9 mouse cellular contexts compared by ENCODE assay signal in the genomic region with DNA sequence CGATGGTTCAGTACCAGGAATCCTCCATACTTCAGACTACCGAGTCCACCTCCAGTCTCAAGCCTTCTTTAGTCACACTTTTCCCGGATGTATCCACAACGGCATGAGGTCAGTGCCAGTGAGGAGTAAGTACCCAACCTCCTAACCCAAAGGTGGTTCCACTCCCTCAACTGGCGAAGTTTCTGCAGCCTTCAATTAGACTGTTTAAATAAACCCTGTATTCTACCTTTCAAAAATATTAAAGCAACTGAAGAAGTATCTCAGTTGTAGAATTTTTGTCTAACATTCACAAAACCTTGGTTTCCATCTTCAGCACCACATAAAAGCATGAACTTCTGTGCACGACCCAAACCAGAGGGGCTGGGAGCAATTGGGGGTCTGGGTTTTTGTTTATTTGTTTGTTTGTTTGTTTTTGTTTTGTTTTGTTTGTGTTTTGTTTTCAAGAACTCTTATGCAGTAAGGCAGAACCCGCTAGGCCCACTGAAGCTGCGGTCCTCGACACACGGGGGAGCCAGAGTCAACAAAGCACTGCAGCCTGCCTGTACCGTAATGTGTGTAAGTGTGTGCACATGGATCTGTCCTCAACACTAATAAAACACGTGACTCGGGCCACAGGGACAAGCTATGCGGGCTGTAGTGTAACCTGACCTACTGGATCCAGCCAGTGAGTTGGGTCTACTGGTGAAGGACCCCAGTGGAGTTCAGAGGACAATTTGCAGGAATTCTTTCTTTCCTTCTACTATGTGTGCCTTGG. TPM values are rescaled to one million over a fixed set of nuclear protein-coding genes. Genes with fewer than 3 reads are reported as not detected.
DNase-seq lines count a peak whose midpoint lies in the region; ATAC-seq lines count a peak whose summit lies in the region.
"Had no signal": no experiment of that assay in that cellular context is flagged by ENCODE, and none has a peak within 500 bp of the region (broad histone marks: within the 10 kb centered on the region; RNA-seq: fewer than 3 reads in every experiment).

No protein-coding gene starts in this region.

- no peaks in the 10 kb centered on the region for H3K9me3 ChIP-seq in forebrain, embryonic 10.5 days
- no peaks in the 10 kb centered on the region for H3K9me3 ChIP-seq in heart, embryonic 15.5 days (replicated peaks)
- H3K9me3 ChIP-seq in liver, embryonic 13.5 days (replicated peaks): no peaks in the 10 kb centered on the region
- no peaks in the 10 kb centered on the region for H3K9me3 ChIP-seq in stomach, embryonic 15.5 days
- H3K9me3 ChIP-seq: limb, embryonic 15.5 days had no signal

- no peaks in the 10 kb centered on the region for H3K36me3 ChIP-seq in forebrain, embryonic 10.5 days (replicated peaks)
- no peaks in the 10 kb centered on the region for H3K36me3 ChIP-seq in heart, embryonic 15.5 days
- no peaks in the 10 kb centered on the region for H3K36me3 ChIP-seq in liver, embryonic 13.5 days
- H3K36me3 ChIP-seq in stomach, embryonic 15.5 days: no peaks in the 10 kb centered on the region
- H3K36me3 ChIP-seq: limb, embryonic 15.5 days had no signal

- no peak overlapping the region for H3K9ac ChIP-seq in heart, embryonic 15.5 days
- H3K9ac ChIP-seq in liver, embryonic 13.5 days: no peak overlapping the region
- no peak overlapping the region for H3K9ac ChIP-seq in stomach, embryonic 15.5 days
- H3K9ac ChIP-seq: limb, embryonic 15.5 days had no signal

- WGBS in forebrain, embryonic 10.5 days: 26% methylated on average over 14 of the region's 14 CpGs
- WGBS in heart, embryonic 15.5 days: 21% methylated on average over 14 of the region's 14 CpGs
- WGBS in liver, embryonic 13.5 days (ENCODE audit: insufficient replicate concordance): 22% methylated on average over 14 of the region's 14 CpGs
- 24% methylated on average over 14 of the region's 14 CpGs for WGBS in stomach, embryonic 15.5 days

- peak; percentile 65 to 76 for DNase-seq in CD8-positive naive resting alpha-beta T cell, adult 2 months (ENCODE audit: low read depth in 2 of 2, low spot score in 2 of 2)
- DNase-seq in c-Kit-negative CD71-positive TER-119-positive erythroid progenitor cells, embryonic 14.5 days (ENCODE audit: low read depth, low spot score): peak; percentile 58
- peak; percentile 74 for DNase-seq in forebrain, embryonic 10.5 days (ENCODE audit: extremely low spot score, low spot score)
- peak; percentile 89 for DNase-seq in kidney, postnatal 14 days
- peak; percentile 69 for DNase-seq in liver, embryonic 13.5 days
- peak; percentile 69 for DNase-seq in neural tube, embryonic 10.5 days (ENCODE audit: extremely low spot score, low spot score)

- peak overlapping the region; percentile 4; the same call in 1 of the 2 replicates for H3K27ac ChIP-seq in forebrain, embryonic 10.5 days
- no peak overlapping the region for H3K27ac ChIP-seq in heart, embryonic 15.5 days
- H3K27ac ChIP-seq in liver, embryonic 13.5 days: peak overlapping the region; percentile 31; the same call in 1 of the 2 replicates
- no peak overlapping the region for H3K27ac ChIP-seq in stomach, embryonic 15.5 days
- H3K27ac ChIP-seq: limb, embryonic 15.5 days had no signal

- peaks cover 24% of the 10 kb centered on the region for H3K4me1 ChIP-seq in forebrain, embryonic 10.5 days
- peaks cover 19% of the 10 kb centered on the region for H3K4me1 ChIP-seq in heart, embryonic 15.5 days (replicated peaks)
- peaks cover 38% of the 10 kb centered on the region for H3K4me1 ChIP-seq in liver, embryonic 13.5 days (replicated peaks)
- peaks cover 14% of the 10 kb centered on the region; the same call in 1 of the 2 replicates for H3K4me1 ChIP-seq in stomach, embryonic 15.5 days

- ATAC-seq in heart, embryonic 15.5 days (replicated peaks; ENCODE audit: insufficient number of reproducible peaks, insufficient read depth, low FRiP score, low read depth): peak; percentile 81
- ATAC-seq in liver, embryonic 13.5 days (ENCODE audit: low read depth): peak; percentile 63
- peak; percentile 82 for ATAC-seq in stomach, embryonic 15.5 days (ENCODE audit: insufficient read depth, low FRiP score, low read depth)

- peaks cover 28% of the 10 kb centered on the region for H3K27me3 ChIP-seq in forebrain, embryonic 10.5 days (ENCODE audit: poor library complexity, severe bottlenecking)
- H3K27me3 ChIP-seq in heart, embryonic 15.5 days: peaks cover 12% of the 10 kb centered on the region; the same call in 1 of the 2 replicates
- H3K27me3 ChIP-seq in liver, embryonic 13.5 days: peaks cover 22% of the 10 kb centered on the region
- no peaks in the 10 kb centered on the region for H3K27me3 ChIP-seq in stomach, embryonic 15.5 days (replicated peaks)
- H3K27me3 ChIP-seq: limb, embryonic 15.5 days had no signal

- no peak overlapping the region for H3K4me2 ChIP-seq in heart, embryonic 15.5 days
- H3K4me2 ChIP-seq in liver, embryonic 13.5 days: no peak overlapping the region
- no peak overlapping the region for H3K4me2 ChIP-seq in stomach, embryonic 15.5 days
- H3K4me2 ChIP-seq: limb, embryonic 15.5 days had no signal

- H3K4me3 ChIP-seq in forebrain, embryonic 10.5 days: no peak overlapping the region
- no peak overlapping the region for H3K4me3 ChIP-seq in heart, embryonic 15.5 days
- no peak overlapping the region for H3K4me3 ChIP-seq in liver, embryonic 13.5 days (replicated peaks)
- H3K4me3 ChIP-seq in stomach, embryonic 15.5 days (replicated peaks): no peak overlapping the region
- H3K4me3 ChIP-seq: limb, embryonic 15.5 days had no signal

RNA-seq across cellular contexts. Expression of a gene that starts 3.8 kb away (rescaled TPM):
- polyA plus RNA-seq in forebrain, embryonic 10.5 days (2016; fragmentation: Nextera tagmentation; extraction: Ambion mirVana): not detected in 2 replicates
- not detected in 2 replicates for polyA plus RNA-seq in heart, embryonic 15.5 days (2015; fragmentation: Nextera tagmentation; extraction: Ambion mirVana)
- not detected in 2 replicates for polyA plus RNA-seq in liver, embryonic 13.5 days (2015; fragmentation: Nextera tagmentation; extraction: Ambion mirVana)
- 0.14 TPM in 1 of 2 replicates, not detected in the other for polyA plus RNA-seq in stomach, embryonic 15.5 days (2015; fragmentation: Nextera tagmentation; extraction: Ambion mirVana)

RNA-seq across cellular contexts. Expression of a gene that starts 56.1 kb away (rescaled TPM):
- polyA plus RNA-seq in forebrain, embryonic 10.5 days (2016; fragmentation: Nextera tagmentation; extraction: Ambion mirVana): 11.1 and 11.9 TPM in 2 replicates
- polyA plus RNA-seq in heart, embryonic 15.5 days (2015; fragmentation: Nextera tagmentation; extraction: Ambion mirVana): 9.8 and 14.8 TPM in 2 replicates
- 24.2 and 31.6 TPM in 2 replicates for polyA plus RNA-seq in liver, embryonic 13.5 days (2015; fragmentation: Nextera tagmentation; extraction: Ambion mirVana)
- polyA plus RNA-seq in stomach, embryonic 15.5 days (2015; fragmentation: Nextera tagmentation; extraction: Ambion mirVana): 17.0 and 18.1 TPM in 2 replicates

Comparison
In these comparisons a context has a peak if more than half of its experiments do, and no peak if none do; other contexts are left out.
1. H3K27ac ChIP-seq: peak in forebrain, embryonic 10.5 days (single experiment) and liver, embryonic 13.5 days (single experiment); none in heart, embryonic 15.5 days (single experiment) and stomach, embryonic 15.5 days (single experiment).
2. Peak in every context shown above with its lines, with median percentiles within 50 percentile points of each other: DNase-seq and ATAC-seq.